Mouse (Mus musculus) kidney, postnatal 10 days (tissue): Measurements from ENCODE around the gene Impdh2.
A peak's percentile ranks its signal among the peaks of the same experiment; 100 is the strongest.

Source experiments
- DNase-seq: peaks from one replicate; pipeline ENCODE4 v3.0.0; 2021; ENCODE audit warnings: mixed read lengths

Gene Impdh2

DNA sequence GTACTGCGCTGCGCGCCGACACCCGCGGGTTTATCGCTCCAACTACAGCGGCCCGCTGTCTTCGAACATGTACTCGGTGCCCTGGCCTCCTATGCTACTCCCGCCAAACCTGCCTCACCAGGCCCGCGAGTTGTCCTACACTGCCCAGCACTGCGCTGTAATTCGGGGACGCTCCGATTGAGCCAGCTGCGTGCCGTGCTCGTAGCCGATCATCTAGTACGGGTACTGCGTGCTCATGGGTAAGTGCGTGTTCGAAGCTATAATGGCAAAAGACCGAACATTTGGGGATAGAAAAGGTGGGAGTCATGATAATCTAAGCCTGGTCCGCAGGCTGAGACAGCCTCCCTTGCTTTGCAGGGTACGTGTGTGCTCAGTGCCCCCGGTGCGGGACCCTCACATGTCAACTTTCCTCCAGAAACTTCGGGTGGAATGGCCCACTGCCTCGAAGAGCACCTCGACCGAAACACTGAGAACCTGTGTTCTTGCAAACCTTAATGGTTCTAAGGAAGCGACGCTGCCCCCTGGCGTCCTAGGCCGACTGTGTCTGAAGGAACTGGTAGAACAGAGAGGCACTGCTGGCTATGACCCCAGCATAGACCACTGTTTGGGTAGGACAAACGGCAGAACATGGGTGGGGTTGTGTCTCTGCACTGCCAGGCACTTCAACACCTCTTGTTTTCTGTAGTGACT lies 10.3 kb downstream of the Impdh2 start:
- peak; percentile 93 for DNase-seq

DNA sequence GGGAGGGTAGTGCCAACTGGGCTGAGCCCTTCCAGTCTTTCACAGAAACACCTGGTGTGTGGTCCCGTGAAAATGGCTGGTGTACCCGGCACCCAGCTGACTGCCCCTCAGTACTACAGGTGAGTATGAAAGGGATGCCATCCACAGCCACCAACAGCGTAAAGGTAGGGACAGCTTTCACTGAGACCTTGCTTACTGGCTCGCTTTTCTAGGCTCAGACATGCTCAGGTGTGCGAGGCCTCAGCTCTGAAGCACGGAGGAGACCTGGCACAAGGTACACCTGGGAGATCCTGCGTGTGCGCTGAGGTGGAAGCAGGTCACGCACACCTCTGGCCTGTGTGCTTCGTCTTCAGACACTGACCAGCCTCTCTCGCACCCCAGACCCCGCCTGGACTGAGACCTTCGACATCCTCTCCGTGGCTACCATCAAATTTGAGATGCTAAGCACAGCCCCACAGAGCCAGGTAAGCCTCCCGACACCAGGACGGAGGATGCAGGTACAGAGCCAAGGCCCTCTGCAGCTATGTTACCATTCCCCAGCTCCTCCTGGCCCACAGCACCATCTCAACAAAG lies 11.4 kb downstream of the Impdh2 start:
- no peak for DNase-seq

DNA sequence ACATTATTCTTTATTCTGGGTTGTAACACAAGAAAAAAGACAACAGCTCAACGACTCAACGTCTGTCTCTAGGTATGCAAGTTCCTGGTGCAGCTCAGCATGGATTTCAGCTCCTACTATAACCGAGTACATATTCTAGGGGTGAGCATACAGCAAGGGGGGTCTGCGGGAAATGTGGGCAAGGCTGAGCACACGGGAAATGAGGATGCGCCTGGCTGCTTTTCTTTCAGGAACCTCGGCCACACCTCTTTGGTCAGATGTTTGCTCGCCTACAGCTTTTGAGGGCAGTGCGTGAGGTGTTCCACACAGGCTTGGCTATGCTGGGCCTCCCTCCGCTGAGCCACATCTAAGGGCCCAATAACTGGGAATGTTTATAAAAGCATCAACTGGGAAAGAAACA lies 12.2 kb downstream of the Impdh2 start:
- no peak for DNase-seq

DNA sequence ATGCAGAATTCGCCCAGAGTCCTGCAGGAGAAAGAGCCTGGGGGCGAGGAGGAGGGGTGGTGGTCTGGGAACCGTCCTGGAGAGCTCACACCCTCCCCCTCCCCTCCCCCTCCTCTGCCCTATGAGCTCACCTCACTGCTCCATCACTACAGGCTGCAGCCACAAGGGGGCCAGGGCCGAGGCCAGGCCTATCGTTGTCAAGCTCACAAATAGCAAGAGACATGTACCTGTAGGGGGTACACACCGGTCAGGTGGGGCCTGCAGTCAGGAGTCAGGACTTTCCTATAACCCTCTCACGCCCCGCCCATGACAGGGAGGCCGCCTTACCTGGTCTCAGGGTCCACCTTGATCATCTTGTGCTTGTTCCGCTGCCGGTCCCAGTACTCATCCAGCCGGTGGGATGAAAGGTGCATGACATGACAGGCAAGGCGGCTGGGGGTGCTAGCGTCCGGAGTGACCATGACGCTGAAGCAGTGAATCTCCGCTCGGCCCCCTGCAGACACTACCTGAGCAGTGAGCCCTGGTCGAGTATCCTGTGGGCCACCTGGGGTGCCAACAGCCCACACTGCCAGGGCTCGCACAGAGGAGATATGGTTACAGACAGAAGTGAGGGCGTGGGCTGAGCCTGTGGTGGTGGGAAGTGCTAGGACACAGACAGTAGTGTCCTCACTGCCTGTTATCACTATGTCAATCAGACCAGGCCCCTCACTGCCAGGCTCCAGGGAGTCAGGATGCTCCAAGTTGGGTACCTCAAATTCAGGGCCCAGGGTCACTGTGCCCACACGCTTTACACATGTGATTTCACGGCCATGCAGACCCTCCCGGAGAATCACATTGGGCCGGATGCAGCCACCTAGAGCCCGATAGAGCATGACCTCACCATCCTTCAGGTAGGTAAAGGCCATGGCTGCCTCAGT lies 13.9 kb downstream of the Impdh2 start:
- DNase-seq = peak; percentile 84

DNA sequence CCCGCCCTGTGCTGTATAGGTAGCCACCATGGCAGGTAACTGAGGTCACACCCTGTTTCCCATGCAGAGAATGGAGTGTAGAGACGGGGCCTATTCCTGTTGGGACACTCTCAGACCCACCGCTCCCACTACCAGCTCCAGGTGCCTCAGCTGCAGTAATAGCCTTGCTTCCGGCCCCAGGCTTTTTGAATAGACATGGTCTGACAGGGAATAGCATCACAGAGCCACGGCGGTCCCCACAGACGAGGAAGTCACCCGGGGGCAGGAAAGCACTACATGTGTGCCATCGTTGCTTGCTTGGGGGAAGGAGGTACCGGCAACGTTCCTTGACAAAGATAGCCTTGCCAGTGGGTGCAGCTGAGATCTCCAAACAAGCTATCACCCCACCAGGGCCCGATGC lies 14.8 kb downstream of the Impdh2 start:
- no peak for DNase-seq

DNA sequence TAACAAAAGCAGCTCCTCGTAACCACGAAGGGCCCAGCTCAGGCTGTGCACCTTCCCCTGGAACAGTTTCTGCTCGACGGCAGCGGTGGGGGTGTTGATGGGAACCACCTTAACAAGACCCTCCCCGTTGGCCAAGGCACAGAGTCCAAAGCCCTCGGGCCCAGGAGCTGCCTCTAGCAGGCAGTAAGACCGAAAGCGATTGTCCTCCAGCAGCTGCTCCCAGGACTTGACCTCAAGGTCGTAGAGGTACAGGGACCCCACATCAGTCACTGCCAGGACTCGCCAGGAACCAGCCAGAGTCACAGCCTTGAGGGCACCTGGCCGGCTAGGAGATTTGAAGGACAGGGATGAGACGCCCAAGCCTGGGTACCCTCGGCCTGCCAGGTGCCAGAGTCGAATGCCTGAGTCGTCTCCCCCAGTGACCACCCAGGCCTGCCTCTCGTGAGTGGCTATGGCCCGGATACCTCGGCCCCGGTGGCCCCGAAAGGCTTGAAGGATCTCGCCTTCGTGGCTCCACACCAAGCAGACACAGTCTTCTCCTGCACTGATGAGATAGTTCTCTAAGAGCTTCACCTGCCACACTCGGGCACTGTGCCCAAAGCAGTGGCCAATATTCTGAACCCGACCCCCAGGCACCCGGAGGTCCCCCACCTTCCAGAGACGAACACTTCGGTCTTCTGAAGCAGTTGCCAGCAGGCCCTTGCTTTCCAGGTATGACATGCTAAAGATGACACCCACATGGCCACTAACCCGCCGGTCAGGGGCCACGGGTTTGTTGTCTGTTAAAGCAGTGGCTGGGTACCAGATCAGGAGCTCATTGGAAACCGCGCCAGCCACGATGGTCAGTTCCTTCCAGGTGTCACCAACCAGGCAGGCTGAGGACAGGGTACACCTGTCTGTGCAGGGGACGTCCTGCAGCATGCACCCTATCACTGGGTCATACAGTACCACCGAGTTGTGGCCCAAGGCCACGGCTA lies 15.5 kb downstream of the Impdh2 start:
- no peak for DNase-seq

DNA sequence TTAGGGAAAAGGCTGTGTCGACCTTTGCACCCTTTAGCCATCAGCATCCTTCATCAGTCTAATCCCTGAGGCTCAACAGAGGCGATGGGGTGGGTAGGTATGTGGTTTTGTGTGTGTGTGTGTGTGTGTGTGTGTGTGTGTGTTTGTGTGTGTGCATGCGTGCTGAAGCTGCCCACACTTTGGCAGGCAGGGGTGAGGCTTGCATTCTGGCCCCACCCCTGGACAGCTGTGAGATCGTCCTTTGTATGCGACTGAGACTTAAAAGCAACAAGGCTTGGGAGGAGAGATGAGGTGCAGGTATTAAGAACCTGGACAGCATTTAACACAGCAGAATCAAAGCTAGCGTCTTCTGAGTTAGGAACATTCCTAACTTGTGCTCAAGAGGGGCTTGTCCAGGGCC lies 16.9 kb downstream of the Impdh2 start:
- no peak for DNase-seq

DNA sequence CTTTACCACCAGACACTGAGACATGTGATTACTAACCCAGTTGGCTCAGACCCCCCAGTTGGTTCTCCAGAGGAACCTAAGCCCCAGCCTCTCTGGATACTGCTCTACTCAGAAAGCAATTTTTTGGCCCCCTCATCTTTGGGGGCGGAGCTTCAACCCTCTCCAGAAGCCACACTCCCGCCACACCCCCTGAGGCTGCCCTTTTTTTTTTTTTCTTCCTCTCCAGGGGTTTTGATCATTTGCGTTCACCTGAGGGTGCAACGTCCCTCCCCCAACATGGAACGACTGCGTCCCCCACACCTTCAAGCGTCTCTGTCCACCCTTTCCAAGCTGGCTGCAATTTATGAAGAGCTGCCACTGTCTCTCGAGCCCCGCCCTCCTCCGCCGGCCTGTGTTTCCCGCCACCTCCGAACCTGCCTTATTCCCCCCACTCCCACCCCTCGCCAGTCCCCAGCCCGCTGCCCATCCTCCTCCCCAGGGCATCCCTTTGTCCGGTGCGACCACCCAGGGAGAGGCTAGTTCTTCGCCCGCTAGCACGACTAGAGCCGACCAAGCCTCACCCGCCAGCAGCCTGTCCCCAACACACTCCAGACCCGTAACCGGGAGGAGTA lies 18.0 kb downstream of the Impdh2 start:
- peak; percentile 77 for DNase-seq

DNA sequence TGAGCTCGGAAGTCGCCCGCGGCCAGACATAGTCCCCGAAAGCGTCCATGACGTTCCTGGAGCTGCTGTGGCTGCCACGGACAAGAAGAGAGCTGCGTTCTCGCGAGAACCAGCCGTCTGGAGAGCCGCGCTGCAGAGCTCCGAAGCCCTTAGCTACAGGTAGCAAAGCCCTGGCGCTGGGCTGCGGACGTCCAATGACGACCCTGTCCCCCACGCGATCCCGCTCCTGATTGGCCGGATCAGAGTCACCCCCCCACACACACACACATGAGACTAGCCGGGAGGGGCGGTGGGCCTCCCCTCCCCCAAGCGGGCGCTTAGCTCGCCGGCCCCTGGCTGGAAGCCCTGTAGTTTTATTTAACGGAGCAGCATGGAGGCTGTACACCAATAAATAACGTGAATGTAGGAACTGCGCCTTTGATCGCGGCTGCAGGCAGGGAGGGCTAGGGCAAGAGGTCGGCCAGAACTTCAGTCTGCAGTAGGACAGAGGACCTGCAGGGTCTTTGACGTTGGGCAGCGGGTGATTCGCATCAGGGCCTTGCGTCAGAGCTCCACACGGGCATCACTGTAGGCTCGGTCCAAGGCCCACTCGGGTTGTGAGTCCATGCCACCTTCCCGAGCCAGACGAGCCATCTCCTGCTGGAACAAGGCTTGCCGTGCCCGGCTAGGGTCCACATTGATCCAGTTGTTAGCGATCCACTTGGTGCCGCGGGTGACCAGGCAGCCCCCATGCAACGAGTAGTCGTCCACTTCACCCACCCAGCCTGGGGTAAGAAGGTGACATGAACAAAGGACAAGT lies 18.7 kb downstream of the Impdh2 start, which contains the start of gene Wdr6:
Gene Wdr6 (minus strand): TSS at position 195 of the 799 bp plus-strand sequence.
- DNase-seq = peak; percentile 97

DNA sequence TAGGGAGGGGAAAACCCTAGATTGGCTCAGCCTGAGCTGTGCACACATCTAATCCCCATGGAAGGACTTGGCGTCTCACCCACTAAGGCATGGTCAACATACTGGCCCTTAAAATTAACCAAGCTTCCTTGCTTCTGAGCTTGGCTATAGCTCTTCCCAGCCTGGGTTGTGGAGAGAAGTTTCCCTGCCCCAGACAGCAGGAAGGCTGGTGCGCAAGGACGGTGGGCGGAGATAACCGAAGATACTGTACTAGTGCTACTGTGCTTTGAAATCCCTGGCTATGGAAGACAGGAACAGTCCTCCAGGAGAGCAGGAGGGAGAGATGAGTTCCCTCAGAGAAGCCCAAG lies 19.2 kb downstream of the Impdh2 start:
- no peak for DNase-seq

DNA sequence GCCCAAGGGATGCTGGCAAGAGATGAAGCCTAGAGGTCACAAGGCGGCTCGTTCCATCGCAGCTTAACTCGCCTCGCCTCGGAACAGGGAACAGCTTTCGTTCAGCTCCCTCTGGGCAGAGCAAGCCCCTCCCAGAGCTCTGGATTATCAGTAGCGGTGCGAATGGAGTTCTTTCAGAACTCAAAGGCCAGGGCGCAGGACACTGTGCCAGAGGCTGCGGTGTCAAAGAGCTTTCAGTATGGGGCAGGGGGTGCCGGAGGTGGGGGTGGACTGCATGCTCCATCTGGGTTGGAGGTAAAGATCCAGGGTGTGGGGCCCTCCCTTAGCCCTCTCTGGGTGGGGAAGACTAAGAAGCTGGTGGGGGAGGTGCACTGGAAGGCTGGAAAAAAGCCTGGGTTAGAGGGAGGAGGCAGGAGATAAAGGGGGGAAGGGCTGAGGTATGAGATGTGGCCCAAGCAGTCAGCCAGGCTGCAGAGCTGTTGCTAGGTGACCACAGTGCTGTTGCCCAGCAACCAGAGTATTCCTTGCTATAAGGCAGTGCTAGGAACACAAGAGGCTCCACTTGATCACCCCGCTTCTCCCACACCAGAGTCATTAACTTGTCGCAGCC lies 27.6 kb downstream of the Impdh2 start:
- peak; percentile 79 for DNase-seq

DNA sequence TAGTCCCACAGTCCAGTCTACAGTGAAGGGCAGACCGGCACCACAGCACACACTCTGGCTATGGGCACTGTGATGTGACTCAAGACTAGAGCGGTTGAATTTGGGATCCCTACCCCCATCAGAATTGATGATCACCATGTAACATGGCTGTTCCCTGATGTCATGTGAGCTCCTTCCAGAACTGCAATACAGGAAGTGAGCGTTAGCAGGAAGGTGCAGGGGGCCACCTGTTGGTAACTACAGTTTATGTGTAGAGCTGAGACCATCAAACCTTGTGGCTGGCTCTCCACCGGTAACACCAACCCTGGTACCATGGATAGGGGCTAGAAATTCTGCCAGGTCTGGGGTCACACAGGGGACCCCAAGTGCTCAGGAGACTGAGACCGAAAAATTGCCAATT lies 29.1 kb downstream of the Impdh2 start:
- DNase-seq = peak; percentile 34

DNA sequence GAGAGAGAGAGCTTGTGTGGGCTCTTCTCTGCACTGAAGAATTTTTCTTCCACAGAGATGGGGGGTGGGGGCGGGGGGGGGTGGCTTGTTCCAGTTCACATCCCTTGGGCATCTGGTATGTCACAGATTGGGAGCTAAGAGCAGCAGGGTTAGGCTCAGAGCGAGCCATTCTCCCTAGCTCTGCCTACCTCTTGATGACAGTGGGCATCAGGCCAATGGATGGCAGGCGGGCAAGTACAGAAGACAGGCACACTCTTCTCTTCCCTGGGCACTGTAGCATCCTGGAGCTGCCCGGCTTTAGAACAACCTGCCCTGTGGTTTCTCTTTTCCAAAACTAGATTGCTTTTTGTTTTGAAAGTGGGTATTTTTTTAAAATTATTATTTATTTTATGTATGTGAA lies 31.4 kb downstream of the Impdh2 start:
- DNase-seq = no peak

DNA sequence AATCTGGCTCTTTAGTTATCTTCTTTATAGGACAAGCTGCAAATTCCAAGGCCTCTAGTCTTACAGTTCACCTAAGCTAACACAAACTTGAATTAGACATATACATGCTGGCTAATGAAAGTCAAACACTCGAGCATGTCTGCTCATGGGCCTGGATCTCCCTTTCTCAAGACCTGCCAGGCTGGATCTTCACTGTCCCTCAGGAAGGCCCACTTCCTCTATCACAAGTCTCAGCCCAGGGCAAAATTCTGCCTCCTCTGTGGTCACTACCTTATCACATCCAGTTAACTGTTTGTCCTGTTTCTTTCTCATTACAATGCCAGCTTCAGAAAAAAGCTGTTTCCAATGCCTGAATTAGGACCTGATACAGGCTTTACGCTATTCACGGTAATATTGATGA lies 34.3 kb downstream of the Impdh2 start:
- DNase-seq = no peak

DNA sequence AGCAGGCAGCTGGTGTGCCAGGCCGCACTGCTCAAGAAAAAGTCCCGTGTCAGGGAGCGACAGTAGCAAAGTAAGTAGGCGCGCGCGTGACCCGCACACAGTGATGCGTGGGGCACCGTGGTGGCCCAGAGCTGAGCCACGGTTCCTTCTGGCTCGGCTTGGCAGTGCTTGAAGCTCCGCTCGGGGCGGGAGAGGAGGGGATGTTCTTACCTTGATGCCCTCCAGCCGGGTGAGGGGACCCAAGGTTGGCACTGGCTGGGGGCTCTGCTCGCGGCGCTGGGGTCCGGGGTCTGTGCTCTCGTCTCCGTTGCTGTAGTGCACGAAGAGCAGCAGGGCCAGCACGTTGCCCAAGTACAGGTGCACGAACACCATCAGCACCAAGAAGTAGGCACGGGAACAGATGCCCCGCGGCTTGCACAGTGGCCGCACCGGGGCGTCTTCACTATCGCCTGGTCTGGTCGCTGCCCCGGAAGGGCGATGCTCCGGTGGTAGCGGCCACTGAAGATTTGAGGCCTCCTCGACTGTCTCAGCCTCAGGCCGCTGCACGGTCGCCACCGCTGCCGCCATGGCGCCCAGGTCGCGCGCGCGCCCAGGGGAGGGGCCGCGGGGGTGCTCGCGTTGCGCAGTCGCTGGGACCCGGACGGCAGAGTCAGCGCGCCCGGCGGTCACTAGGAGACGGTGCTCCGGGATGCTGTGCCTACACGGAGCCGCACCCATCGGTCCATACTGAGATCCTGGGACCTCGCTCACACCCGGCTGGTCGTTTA lies 37.1 kb downstream of the Impdh2 start, which contains the start of gene P4htm:
Gene P4htm (minus strand): TSS at position 670 of the 767 bp plus-strand sequence.
- peak; percentile 81 for DNase-seq

DNA sequence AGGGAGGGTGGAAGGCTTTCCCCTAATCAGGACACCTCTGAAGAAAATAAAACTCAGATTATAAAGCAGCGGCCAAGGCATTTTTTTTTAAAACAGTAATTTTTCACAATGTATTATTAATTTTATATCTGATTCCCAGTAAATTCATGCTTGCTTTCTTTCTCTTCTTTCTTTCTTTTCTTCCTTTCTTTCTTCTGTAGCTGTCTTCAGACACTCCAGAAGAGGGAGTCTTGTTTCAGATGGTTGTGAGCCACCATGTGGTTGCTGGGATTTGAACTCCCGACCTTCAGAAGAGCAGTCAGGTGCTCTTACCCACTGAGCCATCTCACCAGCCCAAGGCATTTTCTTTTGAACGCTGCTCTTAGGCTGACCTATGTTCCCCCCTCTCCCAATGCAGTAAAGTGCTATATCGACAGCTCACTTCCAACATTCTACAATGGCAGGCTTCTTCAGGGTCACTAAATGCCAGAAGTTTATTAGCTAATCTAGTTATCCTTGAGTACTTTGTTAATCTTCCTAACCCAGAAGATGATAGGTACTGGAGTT lies 39.0 kb downstream of the Impdh2 start:
- DNase-seq = no peak

DNA sequence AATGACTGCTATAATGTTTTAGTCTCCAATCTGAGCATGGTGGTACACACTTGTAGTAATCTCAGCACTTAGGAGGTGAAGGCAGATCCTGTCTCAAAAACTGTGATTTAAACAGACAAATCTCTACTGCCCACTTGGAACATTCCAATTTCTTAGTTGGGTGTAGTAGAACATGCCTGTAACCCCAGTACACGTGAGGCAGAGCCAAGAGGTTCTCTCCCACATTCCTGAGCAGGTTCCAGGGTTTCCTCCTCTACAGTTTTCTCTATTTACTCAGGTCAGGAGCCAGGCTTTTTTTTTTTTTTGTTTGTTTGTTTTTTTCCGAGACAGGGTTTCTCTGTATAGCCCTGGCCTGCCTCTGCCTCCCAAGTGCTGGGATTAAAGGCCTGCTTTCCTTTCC lies 39.9 kb downstream of the Impdh2 start:
- no peak for DNase-seq

DNA sequence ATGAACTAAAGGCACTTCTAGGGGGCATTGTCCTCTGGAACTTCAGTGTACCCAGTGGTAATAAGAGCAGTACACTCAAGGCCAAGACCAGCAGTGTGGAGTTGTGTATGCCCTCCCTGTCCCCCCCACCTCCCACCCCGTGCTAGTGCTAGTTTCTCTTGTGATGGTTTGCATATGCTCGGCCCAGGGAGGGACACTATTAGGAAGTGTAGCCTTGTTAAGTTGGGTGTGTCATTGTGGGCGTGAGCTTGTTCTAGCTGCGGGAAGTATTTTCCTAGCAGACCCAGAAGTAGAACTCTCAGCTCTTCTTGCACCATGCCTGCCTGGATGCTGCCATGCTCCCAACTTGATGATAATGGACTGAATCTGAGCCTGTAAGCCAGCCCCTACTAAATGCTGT lies 41.9 kb downstream of the Impdh2 start:
- DNase-seq = no peak

DNA sequence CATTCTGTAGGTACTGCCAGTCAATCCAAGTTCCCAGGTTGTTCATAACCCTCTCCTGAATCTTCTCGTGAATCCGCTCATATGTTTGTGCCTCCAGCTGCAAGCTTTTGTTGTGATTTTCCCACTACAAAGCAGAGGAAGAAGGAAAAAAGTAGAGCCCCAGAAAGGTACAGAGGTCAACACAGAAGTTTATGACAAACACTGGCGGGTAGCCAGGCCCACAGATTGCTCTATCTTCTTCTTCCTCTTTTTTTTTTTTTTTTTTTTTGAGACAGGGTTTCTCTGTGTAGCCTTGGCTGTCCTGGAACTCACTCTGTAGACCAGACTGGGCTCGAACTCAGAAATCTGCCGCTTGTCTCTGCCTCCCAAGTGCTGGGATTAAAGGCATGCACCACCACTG lies 47.8 kb downstream of the Impdh2 start:
- DNase-seq = peak; percentile 26

DNA sequence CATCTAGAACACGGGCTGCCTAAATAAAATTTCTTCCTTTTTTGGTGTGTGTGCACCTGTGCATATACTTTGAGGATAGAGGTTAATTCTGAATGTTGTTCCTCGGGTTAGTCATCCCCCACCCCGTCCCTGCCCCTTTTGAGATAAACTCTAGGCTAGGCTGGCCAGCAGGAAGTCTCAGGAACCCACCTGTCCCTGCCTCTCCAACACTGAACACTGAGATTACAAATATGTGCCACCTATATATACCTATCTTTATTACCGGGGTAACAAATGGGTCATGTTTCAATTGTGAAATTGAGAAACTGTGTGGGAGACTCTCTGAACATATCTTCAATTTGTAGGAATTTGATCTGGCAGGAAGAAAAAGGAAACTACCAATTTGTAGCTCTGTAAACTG lies 48.8 kb downstream of the Impdh2 start:
- no peak for DNase-seq
